Comparison of ENCODE assay signal across 25 mouse cellular contexts in genomic region chr15:67979451-67979850, GRCm38 (mm10).
DNase-seq lines count a peak whose midpoint lies in the region; ATAC-seq and TF ChIP-seq lines count a peak whose summit lies in the region.
"Had no signal": no experiment of that assay in that cellular context is flagged by ENCODE, and none has a peak within 500 bp of the region (broad histone marks: within the 10 kb centered on the region; RNA-seq: fewer than 3 reads in every experiment).

No protein-coding gene starts in this region.

- H3K4me1 ChIP-seq in heart, embryonic 10.5 days, result no peaks in the 10 kb centered on the region
- H3K4me1 ChIP-seq in lung, embryonic 14.5 days (ENCODE audit: insufficient read depth), result no peaks in the 10 kb centered on the region
- no peaks in the 10 kb centered on the region for H3K4me1 ChIP-seq in stomach, embryonic 14.5 days (ENCODE audit: control insufficient read depth, insufficient read depth, low read length)
- H3K4me1 ChIP-seq in stomach, postnatal 0 days (replicated peaks; ENCODE audit: control insufficient read depth, insufficient read depth), result no peaks in the 10 kb centered on the region
- H3K4me1 ChIP-seq: embryonic facial prominence, embryonic 12.5 days; hindbrain, embryonic 13.5 days; limb, embryonic 15.5 days; midbrain, embryonic 13.5 days; neural tube, embryonic 13.5 days had no signal

- H3K9ac ChIP-seq in lung, embryonic 14.5 days, result no peak overlapping the region
- no peak overlapping the region for H3K9ac ChIP-seq in stomach, embryonic 14.5 days (replicated peaks; ENCODE audit: low read depth, low read length)
- no peak overlapping the region for H3K9ac ChIP-seq in stomach, postnatal 0 days (ENCODE audit: low read length)
- H3K9ac ChIP-seq: embryonic facial prominence, embryonic 12.5 days; forebrain, postnatal 0 days; hindbrain, embryonic 13.5 days; limb, embryonic 15.5 days; liver, embryonic 14.5 days; midbrain, embryonic 13.5 days; neural tube, embryonic 13.5 days had no signal

- no peaks in the 10 kb centered on the region for H3K9me3 ChIP-seq in heart, embryonic 10.5 days
- no peaks in the 10 kb centered on the region for H3K9me3 ChIP-seq in lung, embryonic 14.5 days (ENCODE audit: low read depth, low read length)
- no peaks in the 10 kb centered on the region for H3K9me3 ChIP-seq in stomach, embryonic 14.5 days (ENCODE audit: control insufficient read depth, low read depth, low read length)
- H3K9me3 ChIP-seq in stomach, postnatal 0 days (ENCODE audit: control insufficient read depth, low read length), result no peaks in the 10 kb centered on the region
- H3K9me3 ChIP-seq: embryonic facial prominence, embryonic 12.5 days; G1E; hindbrain, embryonic 13.5 days; limb, embryonic 15.5 days; midbrain, embryonic 13.5 days; neural tube, embryonic 13.5 days had no signal

- no peak overlapping the region for H3K4me3 ChIP-seq in heart, embryonic 10.5 days
- no peak overlapping the region for H3K4me3 ChIP-seq in lung, embryonic 14.5 days (ENCODE audit: low read depth, low read length)
- H3K4me3 ChIP-seq in stomach, embryonic 14.5 days (ENCODE audit: low read depth, low read length), result no peak overlapping the region
- H3K4me3 ChIP-seq in stomach, postnatal 0 days (ENCODE audit: low read depth, low read length), result no peak overlapping the region
- H3K4me3 ChIP-seq in layer of hippocampus, adult 2 months, result no peak overlapping the region
- H3K4me3 ChIP-seq: embryonic facial prominence, embryonic 12.5 days; heart, adult 2 months; hindbrain, embryonic 13.5 days; limb, embryonic 15.5 days; midbrain, embryonic 13.5 days; neural tube, embryonic 13.5 days had no signal

- TF ChIP-seq CTCF in lung, embryonic 14.5 days (IDR thresholded peaks at IDR 0.05; ENCODE audit: low read depth), result no peak
- TF ChIP-seq CTCF in stomach, postnatal 0 days (IDR thresholded peaks at IDR 0.05; ENCODE audit: low read depth), result no peak
- no peak for TF ChIP-seq CTCF in layer of hippocampus, adult 2 months (conservative IDR thresholded peaks at IDR 0.05)

- no peak overlapping the region for H3K27ac ChIP-seq in heart, embryonic 10.5 days
- no peak overlapping the region for H3K27ac ChIP-seq in lung, embryonic 14.5 days (ENCODE audit: low read depth)
- H3K27ac ChIP-seq in stomach, embryonic 14.5 days (ENCODE audit: low read length), result no peak overlapping the region
- H3K27ac ChIP-seq in stomach, postnatal 0 days (replicated peaks), result no peak overlapping the region
- no peak overlapping the region for H3K27ac ChIP-seq in layer of hippocampus, adult 2 months
- H3K27ac ChIP-seq: embryonic facial prominence, embryonic 12.5 days; heart, adult 2 months; hindbrain, embryonic 13.5 days; limb, embryonic 15.5 days; liver, embryonic 14.5 days; midbrain, embryonic 13.5 days; neural tube, embryonic 13.5 days had no signal

- WGBS in heart, embryonic 10.5 days, result 80% methylated on average over 3 of the region's 3 CpGs
- WGBS in lung, embryonic 14.5 days, result 59% methylated on average over 3 of the region's 3 CpGs
- 72% methylated on average over 3 of the region's 3 CpGs for WGBS in stomach, embryonic 14.5 days
- 76% methylated on average over 3 of the region's 3 CpGs for WGBS in stomach, postnatal 0 days

- DNase-seq in heart, adult 11 months, result peak; percentile 80
- no peak for DNase-seq in heart, embryonic 10.5 days (ENCODE audit: low spot score)
- DNase-seq in lung, embryonic 14.5 days, result peak; percentile 88
- no peak for DNase-seq in lung, postnatal 36 days
- DNase-seq in stomach, postnatal 0 days (ENCODE audit: low spot score), result no peak
- peak; percentile 29 for DNase-seq in retina, postnatal 1 day
- DNase-seq in layer of hippocampus, adult 2 months (ENCODE audit: low spot score in 2 of 2), result no peak
- DNase-seq: adrenal gland, adult 2 months; cerebellum, adult 2 months; forebrain, postnatal 0 days; gastrocnemius, postnatal 25 days; heart, adult 2 months; kidney, adult 2 months; kidney, postnatal 4 days; layer of hippocampus, adult 9-11 months had no signal

- H3K4me2 ChIP-seq in lung, embryonic 14.5 days, result no peak overlapping the region
- no peak overlapping the region for H3K4me2 ChIP-seq in stomach, embryonic 14.5 days (replicated peaks; ENCODE audit: low read depth, low read length)
- no peak overlapping the region for H3K4me2 ChIP-seq in stomach, postnatal 0 days (replicated peaks; ENCODE audit: low read depth)
- H3K4me2 ChIP-seq: embryonic facial prominence, embryonic 12.5 days; hindbrain, embryonic 13.5 days; limb, embryonic 15.5 days; midbrain, embryonic 13.5 days; neural tube, embryonic 13.5 days had no signal

- no peak for TF ChIP-seq EP300 in stomach, postnatal 0 days (optimal IDR thresholded peaks at IDR 0.05)

- ATAC-seq in lung, embryonic 14.5 days (ENCODE audit: insufficient read depth), result peak; percentile 94
- 0 out of 2 replicates have a peak, but pooled peaks have one; percentile 2 for ATAC-seq in stomach, embryonic 14.5 days (ENCODE audit: insufficient number of reproducible peaks, insufficient read depth, low FRiP score, low read depth)
- no peak for ATAC-seq in stomach, postnatal 0 days (ENCODE audit: low FRiP score, low TSS enrichment)
- ATAC-seq: forebrain, postnatal 0 days; inflammation-experienced regulatory T-cells, adult 6 months; midbrain, embryonic 13.5 days had no signal

- no peaks in the 10 kb centered on the region for H3K27me3 ChIP-seq in heart, embryonic 10.5 days (ENCODE audit: insufficient read depth, poor library complexity, severe bottlenecking)
- H3K27me3 ChIP-seq in lung, embryonic 14.5 days (ENCODE audit: insufficient read depth, low read length), result no peaks in the 10 kb centered on the region
- no peaks in the 10 kb centered on the region for H3K27me3 ChIP-seq in stomach, embryonic 14.5 days (ENCODE audit: control insufficient read depth, insufficient read depth, low read length)
- H3K27me3 ChIP-seq in stomach, postnatal 0 days (ENCODE audit: control insufficient read depth, insufficient read depth, low read length), result no peaks in the 10 kb centered on the region
- H3K27me3 ChIP-seq: CH12.LX; embryonic facial prominence, embryonic 12.5 days; hindbrain, embryonic 13.5 days; limb, embryonic 15.5 days; midbrain, embryonic 13.5 days; neural tube, embryonic 13.5 days had no signal

- H3K36me3 ChIP-seq in heart, embryonic 10.5 days, result no peaks in the 10 kb centered on the region
- H3K36me3 ChIP-seq in lung, embryonic 14.5 days (ENCODE audit: insufficient read depth), result no peaks in the 10 kb centered on the region
- no peaks in the 10 kb centered on the region for H3K36me3 ChIP-seq in stomach, embryonic 14.5 days (ENCODE audit: control insufficient read depth, insufficient read depth, low read length)
- no peaks in the 10 kb centered on the region for H3K36me3 ChIP-seq in stomach, postnatal 0 days (ENCODE audit: control insufficient read depth, insufficient read depth, low read length)
- H3K36me3 ChIP-seq: embryonic facial prominence, embryonic 12.5 days; G1E; hindbrain, embryonic 13.5 days; limb, embryonic 15.5 days; midbrain, embryonic 13.5 days; neural tube, embryonic 13.5 days had no signal

Comparison
In these comparisons a context has a peak if more than half of its experiments do, and no peak if none do; other contexts are left out.
1. DNase-seq: peak in heart, adult 11 months (single experiment), lung, embryonic 14.5 days (single experiment) and retina, postnatal 1 day (single experiment); none in heart, embryonic 10.5 days (single experiment), lung, postnatal 36 days (single experiment), stomach, postnatal 0 days (single experiment) and layer of hippocampus, adult 2 months (0 of 2).